In the genomic region with DNA sequence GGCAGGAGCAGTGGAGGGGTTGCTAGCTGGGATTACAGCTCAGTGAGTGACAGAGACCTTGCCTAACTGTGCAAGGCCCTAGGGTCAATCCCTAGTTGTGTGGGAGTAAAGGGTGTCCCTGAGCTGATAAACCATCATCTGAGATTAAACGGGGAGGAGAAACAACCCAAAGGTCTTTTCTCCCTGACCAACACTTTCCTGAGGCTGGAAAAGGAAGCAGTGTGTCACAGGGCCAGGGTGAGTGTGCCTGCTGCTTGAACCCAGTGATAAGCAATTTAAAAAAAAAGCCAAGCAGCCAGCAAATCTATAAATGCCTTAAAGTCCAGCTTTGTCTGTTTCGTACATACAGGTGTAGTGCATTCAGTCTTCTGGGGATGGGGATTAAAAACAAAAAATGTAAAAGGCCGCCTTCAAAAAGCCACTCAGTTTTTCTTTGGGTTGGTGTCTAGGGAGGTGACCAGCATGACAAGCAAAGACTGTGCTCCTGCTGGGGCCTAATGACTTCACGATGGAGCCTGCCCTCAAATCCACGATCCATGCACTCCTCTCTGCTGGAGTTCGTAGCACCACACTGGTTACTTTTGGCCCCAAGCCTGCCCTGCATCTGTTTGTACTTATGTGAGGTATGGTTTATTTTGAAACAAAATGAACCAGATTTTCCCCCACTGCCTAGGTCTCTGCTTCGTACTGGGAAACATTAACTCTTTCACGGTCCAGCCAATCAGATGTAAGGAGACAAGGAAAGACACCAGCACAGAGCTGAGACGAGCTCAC, we compare ENCODE assay signal across 18 mouse cellular contexts. TPM values are rescaled to one million over a fixed set of nuclear protein-coding genes. Genes with fewer than 3 reads are reported as not detected.
DNase-seq lines count a peak whose midpoint lies in the region; ATAC-seq lines count a peak whose summit lies in the region.
"Had no signal": no experiment of that assay in that cellular context is flagged by ENCODE, and none has a peak within 500 bp of the region (broad histone marks: within the 10 kb centered on the region; RNA-seq: fewer than 3 reads in every experiment).

No protein-coding gene starts in this region.

- 0 out of 2 replicates have a peak overlapping the region, but pooled peaks have one; percentile 52 for H3K27ac ChIP-seq in embryonic facial prominence, embryonic 11.5 days (replicated peaks; ENCODE audit: low read depth, low read length)
- H3K27ac ChIP-seq in limb, embryonic 12.5 days: peak overlapping the region; percentile 78
- H3K27ac ChIP-seq: hindbrain, embryonic 12.5 days; midbrain, embryonic 15.5 days; neural tube, embryonic 13.5 days had no signal

- peaks cover 6% of the 10 kb centered on the region; the same call in 1 of the 2 replicates for H3K4me1 ChIP-seq in embryonic facial prominence, embryonic 11.5 days (ENCODE audit: control insufficient read depth, insufficient read depth, low read length)
- peaks cover 64% of the 10 kb centered on the region for H3K4me1 ChIP-seq in limb, embryonic 12.5 days (replicated peaks)
- H3K4me1 ChIP-seq: midbrain, embryonic 15.5 days; neural tube, embryonic 13.5 days had no signal

- H3K4me2 ChIP-seq in embryonic facial prominence, embryonic 11.5 days (ENCODE audit: low read depth, low read length): no peak overlapping the region
- H3K4me2 ChIP-seq in limb, embryonic 12.5 days: no peak overlapping the region
- H3K4me2 ChIP-seq: hindbrain, embryonic 12.5 days; midbrain, embryonic 15.5 days; neural tube, embryonic 13.5 days had no signal

- peak; percentile 56; the same call in 1 of the 2 replicates for ATAC-seq in embryonic facial prominence, embryonic 11.5 days (replicated peaks; ENCODE audit: insufficient number of reproducible peaks, low FRiP score, low TSS enrichment, low read depth)
- ATAC-seq in limb, embryonic 12.5 days (ENCODE audit: insufficient number of reproducible peaks, insufficient read depth, low FRiP score, low TSS enrichment, low read depth): peak; percentile 63
- ATAC-seq: midbrain, embryonic 15.5 days had no signal

- no peak overlapping the region for H3K4me3 ChIP-seq in embryonic facial prominence, embryonic 11.5 days (ENCODE audit: low read depth, low read length)
- no peak overlapping the region for H3K4me3 ChIP-seq in limb, embryonic 12.5 days (replicated peaks)
- H3K4me3 ChIP-seq: erythroblast, embryonic 14.5 days; hindbrain, embryonic 12.5 days; midbrain, embryonic 15.5 days; neural tube, embryonic 13.5 days had no signal

- WGBS in embryonic facial prominence, embryonic 11.5 days: 24% methylated on average over 9 of the region's 9 CpGs
- 14% methylated on average over 9 of the region's 9 CpGs for WGBS in limb, embryonic 12.5 days

- H3K9ac ChIP-seq in embryonic facial prominence, embryonic 11.5 days (replicated peaks; ENCODE audit: low read length): no peak overlapping the region
- no peak overlapping the region for H3K9ac ChIP-seq in limb, embryonic 12.5 days (replicated peaks)
- H3K9ac ChIP-seq: hindbrain, embryonic 12.5 days; midbrain, embryonic 15.5 days; neural tube, embryonic 13.5 days had no signal

- no peaks in the 10 kb centered on the region for H3K9me3 ChIP-seq in embryonic facial prominence, embryonic 11.5 days (replicated peaks; ENCODE audit: control insufficient read depth, low read length)
- H3K9me3 ChIP-seq in limb, embryonic 12.5 days: no peaks in the 10 kb centered on the region
- H3K9me3 ChIP-seq: hindbrain, embryonic 12.5 days; midbrain, embryonic 15.5 days; neural tube, embryonic 13.5 days had no signal

- intact Hi-C loops in heart, postnatal 14 days (cut with DNase I): no loop called here

- peak; percentile 55 for DNase-seq in heart, adult 11 months
- DNase-seq in heart, postnatal 14 days: no peak
- DNase-seq in 416B (ENCODE audit: low read depth): peak; percentile 61
- peak; percentile 83 for DNase-seq in embryonic facial prominence, embryonic 11.5 days (ENCODE audit: low spot score)
- DNase-seq in ovary, postnatal 14 days (ENCODE audit: low spot score): no peak
- DNase-seq in gastrocnemius, postnatal 4 days (ENCODE audit: low spot score in 2 of 2): no peak
- no peak for DNase-seq in urinary bladder, postnatal 25 days (ENCODE audit: low spot score)
- DNase-seq: cerebellum, adult 8-10 months; heart, adult 18-20 months; lung, postnatal 10 days; right cerebral cortex, adult 18-20 months; thymus, adult 2 months had no signal

- H3K27me3 ChIP-seq in embryonic facial prominence, embryonic 11.5 days (ENCODE audit: control insufficient read depth, insufficient read depth, low read length): no peaks in the 10 kb centered on the region
- no peaks in the 10 kb centered on the region for H3K27me3 ChIP-seq in limb, embryonic 12.5 days
- H3K27me3 ChIP-seq: hindbrain, embryonic 12.5 days; midbrain, embryonic 15.5 days; neural tube, embryonic 13.5 days had no signal

- no peaks in the 10 kb centered on the region; the same call in 1 of the 2 replicates for H3K36me3 ChIP-seq in embryonic facial prominence, embryonic 11.5 days (replicated peaks; ENCODE audit: control insufficient read depth, insufficient read depth, low read depth, low read length)
- peaks cover 12% of the 10 kb centered on the region; the same call in 1 of the 2 replicates for H3K36me3 ChIP-seq in limb, embryonic 12.5 days
- H3K36me3 ChIP-seq: hindbrain, embryonic 12.5 days; midbrain, embryonic 15.5 days; neural tube, embryonic 13.5 days had no signal

RNA-seq across cellular contexts. Expression of gene Lpar1, which starts 35.3 kb away (rescaled TPM):
- 10 to 100 TPM; 18.4 to 19.1 TPM for total RNA-seq in heart, postnatal 14 days (2021)
- polyA plus RNA-seq in embryonic facial prominence, embryonic 11.5 days (2014; fragmentation: Nextera tagmentation; extraction: Ambion mirVana): 177 and 206 TPM in 2 replicates
- polyA plus RNA-seq in limb, embryonic 12.5 days (2016; fragmentation: Nextera tagmentation; extraction: Ambion mirVana): 247 and 253 TPM in 2 replicates
- 10 to 100 TPM; 71.7 to 74.5 TPM for total RNA-seq in gastrocnemius, postnatal 4 days (2021)
- total RNA-seq: MEL had no signal

Comparison
In these comparisons a context has a peak if more than half of its experiments do, and no peak if none do; other contexts are left out.
1. DNase-seq: peak in heart, adult 11 months (single experiment), 416B (single experiment) and embryonic facial prominence, embryonic 11.5 days (single experiment); none in heart, postnatal 14 days (0 of 2), ovary, postnatal 14 days (single experiment), gastrocnemius, postnatal 4 days (0 of 2) and urinary bladder, postnatal 25 days (single experiment).